Mouse (Mus musculus) thymus, adult 2 months (tissue): ENCODE measurements around the gene Pheta2.

Experiments
- CTCF ChIP-seq: fragments of 200-500 bp; IDR thresholded peaks from 2 replicates; pipeline ENCODE4 v1.5.1; 2012; ENCODE audit warnings: mild to moderate bottlenecking, control low read depth, low read length, moderate library complexity, borderline replicate concordance; ENCODE audit not compliant: control insufficient read depth, poor library complexity, insufficient read depth; ENCODE audit errors: extremely low read depth
- POLR2A ChIP-seq: fragments of 200-500 bp; IDR thresholded peaks from 2 replicates; pipeline ENCODE4 v1.6.1; 2012; ENCODE audit warnings: mild to moderate bottlenecking, low read length, control low read depth, moderate library complexity; ENCODE audit not compliant: control insufficient read depth, poor library complexity, insufficient read depth; ENCODE audit errors: extremely low read depth

GRCm38 (mm10) chr15:82344971-82345370 is 6.2 kb downstream of the Pheta2 start:
- TF ChIP-seq CTCF (no peak), POLR2A (no peak)
